Mouse (Mus musculus) MEL (cell line): ENCODE measurements around the gene Ikzf2. TPM values are rescaled to one million over a fixed set of nuclear protein-coding genes. Genes with fewer than 3 reads are reported as not detected.

Experiments
- DNase-seq: peaks from one replicate; pipeline ENCODE4 v3.0.0; 2011; ENCODE audit warnings: low read depth, low spot score
- H3K27ac ChIP-seq: 2 replicates; pipeline ENCODE4 v1.5.1; 2012; ENCODE audit warnings: low read depth, mild to moderate bottlenecking, control low read depth, low read length, moderate library complexity; ENCODE audit not compliant: control insufficient read depth
- H3K27me3 ChIP-seq, 2 experiments: fragments of 150-350 bp in 1 of 2; sonication (generic) in 1 of 2; 2 replicates each; pipeline ENCODE4 v1.6.1; 2012; ENCODE audit warnings: low read length in 2 of 2, mild to moderate bottlenecking in 2 of 2, improper control_type of control experiment in 1 of 2, moderate library complexity in 1 of 2; ENCODE audit not compliant: insufficient read depth in 2 of 2, control insufficient read depth in 1 of 2
- H3K36me3 ChIP-seq, 2 experiments: 2 replicates each; pipeline ENCODE4 v1.6.1; 2012 to 2014; ENCODE audit warnings: low read length in 2 of 2, improper control_type of control experiment in 1 of 2, inconsistent platforms in 1 of 2, mild to moderate bottlenecking in 1 of 2; ENCODE audit not compliant: insufficient read depth in 2 of 2, control insufficient read depth in 1 of 2
- H3K4me1 ChIP-seq, 2 experiments: fragments of 150-350 bp in 1 of 2; sonication (generic) in 1 of 2; 2 replicates each; pipeline ENCODE4 v1.6.1; 2012; ENCODE audit warnings: low read length in 2 of 2, improper control_type of control experiment in 1 of 2, mild to moderate bottlenecking in 1 of 2; ENCODE audit not compliant: insufficient read depth in 2 of 2, control insufficient read depth in 1 of 2
- H3K4me3 ChIP-seq, 2 experiments: fragments of 150-350 bp in 1 of 2; sonication (generic) in 1 of 2; 2 replicates each; pipeline ENCODE4 v1.5.1; 2012; ENCODE audit warnings: low read depth in 2 of 2, low read length in 2 of 2, mild to moderate bottlenecking in 2 of 2, moderate library complexity in 2 of 2, control low read depth in 1 of 2, improper control_type of control experiment in 1 of 2; ENCODE audit not compliant: control insufficient read depth in 1 of 2, insufficient read depth in 1 of 2
- H3K79me2 ChIP-seq: 2 replicates; pipeline ENCODE4 v1.6.1; 2012; ENCODE audit warnings: mild to moderate bottlenecking, low read length, moderate library complexity; ENCODE audit not compliant: control insufficient read depth, poor library complexity, insufficient read depth
- H3K9ac ChIP-seq: 2 replicates; pipeline ENCODE4 v1.6.1; 2012; ENCODE audit warnings: low read depth, mild to moderate bottlenecking, control low read depth, low read length, moderate library complexity; ENCODE audit not compliant: control insufficient read depth, poor library complexity, severe bottlenecking
- H3K9me3 ChIP-seq: fragments of 150-350 bp; sonication (generic); replicated peaks from 2 replicates; pipeline ENCODE4 v1.6.1; 2012; ENCODE audit warnings: mild to moderate bottlenecking, low read length, improper control_type of control experiment, moderate library complexity; ENCODE audit not compliant: insufficient read depth
- BHLHE40 ChIP-seq: IDR thresholded peaks from 2 replicates; pipeline ENCODE4 v1.6.1; 2012; ENCODE audit warnings: low read depth, mild to moderate bottlenecking, inconsistent platforms, low read length, improper control_type of control experiment, borderline replicate concordance
- CHD1 ChIP-seq: IDR thresholded peaks from 2 replicates; pipeline ENCODE4 v1.6.1; 2012; ENCODE audit warnings: low read depth, mild to moderate bottlenecking, inconsistent platforms, low read length, improper control_type of control experiment
- CHD2 ChIP-seq: IDR thresholded peaks from 2 replicates; pipeline ENCODE4 v1.6.1; 2011; ENCODE audit warnings: low read length, improper control_type of control experiment
- CTCF ChIP-seq, 3 experiments: IDR thresholded peaks in 2 of 3; conservative IDR thresholded peaks in 1 of 3; 2 replicates each; pipeline ENCODE4 v1.5.1; 2011 to 2012; ENCODE audit warnings: low read length in 3 of 3, low read depth in 2 of 3, mild to moderate bottlenecking in 2 of 3, improper control_type of control experiment in 1 of 3, inconsistent platforms in 1 of 3, mixed read lengths in 1 of 3, moderate library complexity in 1 of 3; ENCODE audit not compliant: control insufficient read depth in 1 of 3, insufficient read depth in 1 of 3, poor library complexity in 1 of 3, severe bottlenecking in 1 of 3
- E2F4 ChIP-seq: IDR thresholded peaks from 2 replicates; pipeline ENCODE4 v1.6.1; 2011; ENCODE audit warnings: low read depth, low read length, improper control_type of control experiment, borderline replicate concordance
- ELF1 ChIP-seq: IDR thresholded peaks from 2 replicates; pipeline ENCODE4 v1.6.1; 2014; ENCODE audit warnings: low read depth, mild to moderate bottlenecking, inconsistent platforms, low read length, improper control_type of control experiment, moderate library complexity
- EP300 ChIP-seq, 2 experiments: IDR thresholded peaks; 2 replicates each; pipeline ENCODE4 v1.6.1; 2011; ENCODE audit warnings: improper control_type of control experiment in 2 of 2, low read length in 2 of 2, low read depth in 1 of 2, mild to moderate bottlenecking in 1 of 2
- ETS1 ChIP-seq: IDR thresholded peaks from 2 replicates; pipeline ENCODE4 v1.6.1; 2012; ENCODE audit warnings: low read depth, mild to moderate bottlenecking, inconsistent platforms, low read length, improper control_type of control experiment, moderate library complexity
- GATA1 ChIP-seq: IDR thresholded peaks from 2 replicates; pipeline ENCODE4 v1.6.1; 2011; ENCODE audit warnings: low read depth, low read length, improper control_type of control experiment
- HCFC1 ChIP-seq: IDR thresholded peaks from 2 replicates; pipeline ENCODE4 v1.6.1; 2012; ENCODE audit warnings: low read depth, mild to moderate bottlenecking, inconsistent platforms, low read length, improper control_type of control experiment, moderate library complexity
- JUND ChIP-seq: IDR thresholded peaks from 2 replicates; pipeline ENCODE4 v1.6.1; 2011; ENCODE audit warnings: low read depth, mild to moderate bottlenecking, improper control_type of control experiment, low read length
- KAT2A ChIP-seq: conservative IDR thresholded peaks from 2 replicates; pipeline ENCODE4 v1.6.1; 2012; ENCODE audit warnings: low read depth, low read length, improper control_type of control experiment, inconsistent platforms
- MAFK ChIP-seq: IDR thresholded peaks from 2 replicates; pipeline ENCODE4 v1.6.1; 2011; ENCODE audit warnings: low read depth, mild to moderate bottlenecking, low read length, improper control_type of control experiment, borderline replicate concordance
- MAX ChIP-seq: IDR thresholded peaks from 2 replicates; pipeline ENCODE4 v1.6.1; 2011; ENCODE audit warnings: low read length, improper control_type of control experiment
- MAZ ChIP-seq: IDR thresholded peaks from 2 replicates; pipeline ENCODE4 v1.6.1; 2012; ENCODE audit warnings: low read depth, mild to moderate bottlenecking, inconsistent platforms, low read length, improper control_type of control experiment
- MEF2A ChIP-seq: IDR thresholded peaks from 2 replicates; pipeline ENCODE4 v1.6.1; 2014; ENCODE audit warnings: low read depth, mild to moderate bottlenecking, inconsistent platforms, low read length, improper control_type of control experiment; ENCODE audit not compliant: poor library complexity, insufficient replicate concordance, severe bottlenecking; ENCODE audit errors: extremely low read depth
- MXI1 ChIP-seq: IDR thresholded peaks from 2 replicates; pipeline ENCODE4 v1.6.1; 2011; ENCODE audit warnings: mild to moderate bottlenecking, low read depth, low read length, improper control_type of control experiment
- MYB ChIP-seq: IDR thresholded peaks from 2 replicates; pipeline ENCODE4 v1.6.1; 2011; ENCODE audit warnings: mild to moderate bottlenecking, low read depth, low read length, improper control_type of control experiment
- MYC ChIP-seq: IDR thresholded peaks from 2 replicates; pipeline ENCODE4 v1.6.1; 2011; ENCODE audit warnings: low read depth, mild to moderate bottlenecking, low read length, improper control_type of control experiment, moderate library complexity
- NELFE ChIP-seq: IDR thresholded peaks from 2 replicates; pipeline ENCODE4 v1.6.1; 2011; ENCODE audit warnings: low read depth, low read length, improper control_type of control experiment
- POLR2A ChIP-seq, 2 experiments: IDR thresholded peaks; 2 replicates each; pipeline ENCODE4 v1.6.1; 2011 to 2012; ENCODE audit warnings: low read length in 2 of 2, mild to moderate bottlenecking in 2 of 2, control low read depth in 1 of 2, improper control_type of control experiment in 1 of 2, low read depth in 1 of 2, moderate library complexity in 1 of 2; ENCODE audit not compliant: control insufficient read depth in 1 of 2, insufficient read depth in 1 of 2, poor library complexity in 1 of 2
- RAD21 ChIP-seq: IDR thresholded peaks from 2 replicates; pipeline ENCODE4 v1.6.1; 2011; ENCODE audit warnings: mild to moderate bottlenecking, low read depth, low read length, improper control_type of control experiment
- RCOR1 ChIP-seq: IDR thresholded peaks from 2 replicates; pipeline ENCODE4 v1.6.1; 2012; ENCODE audit warnings: low read depth, mild to moderate bottlenecking, inconsistent platforms, low read length, improper control_type of control experiment
- SIN3A ChIP-seq: IDR thresholded peaks from 2 replicates; pipeline ENCODE4 v1.6.1; 2012; ENCODE audit warnings: low read length, improper control_type of control experiment, inconsistent platforms
- SMC3 ChIP-seq: IDR thresholded peaks from 2 replicates; pipeline ENCODE4 v1.6.1; 2011; ENCODE audit warnings: low read depth, low read length, improper control_type of control experiment
- TAL1 ChIP-seq: IDR thresholded peaks from 2 replicates; pipeline ENCODE4 v1.6.1; 2012; ENCODE audit warnings: mild to moderate bottlenecking, inconsistent platforms, low read length, moderate library complexity, mixed read lengths
- TBP ChIP-seq: IDR thresholded peaks from 2 replicates; pipeline ENCODE4 v1.8.0; 2011; ENCODE audit warnings: low read depth, low read length, improper control_type of control experiment
- TCF12 ChIP-seq: IDR thresholded peaks from 2 replicates; pipeline ENCODE4 v1.6.1; 2014; ENCODE audit warnings: low read depth, mild to moderate bottlenecking, inconsistent platforms, low read length, improper control_type of control experiment, moderate library complexity
- UBTF ChIP-seq: IDR thresholded peaks from 2 replicates; pipeline ENCODE4 v1.6.1; 2012; ENCODE audit warnings: low read depth, mild to moderate bottlenecking, inconsistent platforms, low read length, improper control_type of control experiment, moderate library complexity, borderline replicate concordance; ENCODE audit not compliant: insufficient read depth
- ZC3H11A ChIP-seq: IDR thresholded peaks from 2 replicates; pipeline ENCODE4 v1.6.1; 2012; ENCODE audit warnings: low read depth, mild to moderate bottlenecking, inconsistent platforms, low read length, improper control_type of control experiment
- ZKSCAN1 ChIP-seq: IDR thresholded peaks from 2 replicates; pipeline ENCODE4 v1.6.1; 2012; ENCODE audit warnings: low read depth, mild to moderate bottlenecking, inconsistent platforms, low read length, improper control_type of control experiment, moderate library complexity
- ZMIZ1 ChIP-seq: IDR thresholded peaks from 2 replicates; pipeline ENCODE4 v1.6.1; 2012; ENCODE audit warnings: low read depth, mild to moderate bottlenecking, inconsistent platforms, low read length, improper control_type of control experiment, moderate library complexity
- ZNF384 ChIP-seq: IDR thresholded peaks from 2 replicates; pipeline ENCODE4 v1.6.1; 2012; ENCODE audit warnings: low read depth, mild to moderate bottlenecking, inconsistent platforms, low read length, improper control_type of control experiment
- polyA plus RNA-seq, 2 experiments: library from polyadenylated mRNA; stranded (reverse) in 1 of 2; unstranded in 1 of 2; fragments of >175 nt in 1 of 2; fragments of >200 nt in 1 of 2; gene quantifications; 2 replicates each; pipeline versions ENCODE4 v1.2.1 to v1.2.4; 2012; ENCODE audit warnings: low replicate concordance in 2 of 2, low read depth in 1 of 2; ENCODE audit not compliant: insufficient read length in 2 of 2, insufficient read depth in 1 of 2, missing spikeins in 1 of 2
- total RNA-seq: library from RNA; depleted of rRNA; stranded (reverse); fragments of 300-350 nt; gene quantifications from 2 replicates; pipeline ENCODE4 v1.2.3, GENCODE M21; 2012

Gene Ikzf2
- total and polyA plus RNA-seq, 3 experiments, result 2.9 to 5.6 TPM; not detected in 1

- TF ChIP-seq CHD2 (no peak; the same call in 1 of the 2 replicates), MYC (0 out of 2 replicates have a peak, but pooled peaks have one; percentile 22), TAL1 (peak; percentile 89), MEF2A (no peak), GATA1 (peak; percentile 97), CHD1 (no peak), TBP (no peak), RAD21 (no peak; the same call in 1 of the 2 replicates), CTCF (IDR thresholded peaks at IDR 0.05 in 2 of 3, conservative IDR thresholded peaks at IDR 0.05 in 1 of 3; ENCODE audit: control insufficient read depth in 1 of 3, insufficient read depth in 1 of 3, low read depth in 2 of 3, low read length in 3 of 3, poor library complexity in 1 of 3, severe bottlenecking in 1 of 3) (no peak), ZC3H11A (no peak), ZKSCAN1 (no peak), ETS1 (peak; percentile 93), TCF12 (peak; percentile 96), KAT2A (no peak), HCFC1 (no peak), UBTF (no peak), POLR2A (IDR thresholded peaks at IDR 0.05; ENCODE audit: control insufficient read depth in 1 of 2, insufficient read depth in 1 of 2, low read depth in 1 of 2, low read length in 2 of 2, poor library complexity in 1 of 2) (no peak), MAX (no peak), MXI1 (no peak), ELF1 (no peak), SMC3 (no peak), MAFK (no peak; the same call in 1 of the 2 replicates)
These were observed 179.5 kb downstream of the Ikzf2 start (continued) for GRCm38 (mm10) chr1:69507513-69507912.

- no peaks in the 10 kb centered on the region for H3K79me2 ChIP-seq
- H3K27me3 ChIP-seq, result no peaks in the 10 kb centered on the region
- TF ChIP-seq ETS1 (peak; percentile 75), E2F4 (no peak), GATA1 (0 out of 2 replicates have a peak, but pooled peaks have one; percentile 41), JUND (no peak), SIN3A (no peak), NELFE (no peak), MAZ (peak; percentile 70; the same call in 1 of the 2 replicates), BHLHE40 (no peak), MXI1 (peak; percentile 33; the same call in 1 of the 2 replicates), ZNF384 (no peak), KAT2A (no peak), TCF12 (peak; percentile 43; the same call in 1 of the 2 replicates), MYB (peak; percentile 42; the same call in 1 of the 2 replicates), EP300 (IDR thresholded peaks at IDR 0.05; ENCODE audit: low read depth in 1 of 2, low read length in 2 of 2) (peak; percentile 37 to 81; a peak in 2 of 4 replicates), ZMIZ1 (no peak), MYC (peak; percentile 19; the same call in 1 of the 2 replicates), RCOR1 (peak; percentile 44), HCFC1 (peak; percentile 36; the same call in 1 of the 2 replicates)
- peaks cover 0 to 30% of the 10 kb centered on the region in 2 experiments; a peak in 2 of 4 replicates for H3K36me3 ChIP-seq
- H3K4me3 ChIP-seq, result peak overlapping the region; percentile 6 to 9; a peak in 3 of 4 replicates
- peak overlapping the region; percentile 70 for H3K27ac ChIP-seq
- no peaks in the 10 kb centered on the region for H3K9me3 ChIP-seq
- H3K4me1 ChIP-seq, result peaks cover 6 to 22% of the 10 kb centered on the region in 2 experiments
- DNase-seq, result peak; percentile 61
- no peak overlapping the region for H3K9ac ChIP-seq
These were observed 180.4 kb downstream of the Ikzf2 start for GRCm38 (mm10) chr1:69506615-69507159.
